Mouse (Mus musculus) small intestine, adult 2 months (tissue): Measurements from ENCODE around the gene Doc2g.

Experiments used
- CTCF ChIP-seq: fragments of 200-500 bp; IDR thresholded peaks from 2 replicates; pipeline ENCODE4 v1.5.1; 2012; ENCODE audit warnings: low read depth, mild to moderate bottlenecking, control low read depth, inconsistent platforms, low read length, moderate library complexity, mixed read lengths; ENCODE audit not compliant: insufficient replicate concordance, insufficient read length; ENCODE audit errors: extremely low read depth
- POLR2A ChIP-seq: fragments of 200-500 bp; IDR thresholded peaks from 2 replicates; pipeline ENCODE4 v1.6.1; 2012; ENCODE audit warnings: low read depth, mild to moderate bottlenecking, control low read depth, inconsistent platforms, low read length, moderate library complexity

DNA sequence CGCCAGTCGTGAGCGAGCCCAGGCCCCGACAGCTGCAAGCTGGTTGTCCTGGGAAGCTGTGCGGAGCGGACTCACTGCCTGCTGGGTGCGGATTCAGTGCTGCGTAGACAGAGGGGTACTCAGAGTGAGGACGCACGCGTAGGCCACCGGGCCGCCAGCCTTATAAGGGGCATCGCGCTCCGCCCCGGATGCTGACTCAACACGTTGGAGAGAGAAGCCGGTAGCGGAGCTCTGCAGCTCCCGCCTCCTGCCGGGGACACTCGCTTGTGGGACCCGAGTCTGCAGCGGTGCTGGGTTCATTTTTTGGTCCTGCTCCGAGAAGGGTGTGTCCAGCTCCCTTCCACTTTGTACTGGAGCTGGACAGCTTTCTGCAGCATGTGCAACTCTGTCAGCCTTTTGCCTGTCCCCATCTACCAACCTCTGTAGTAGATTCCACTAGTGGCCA lies 34.7 kb downstream of the Doc2g start, which contains the start of gene Gstp1:
- TF ChIP-seq CTCF: peak; percentile 48; the same call in 1 of the 2 replicates
- TF ChIP-seq POLR2A: peak; percentile 93
